Mouse (Mus musculus) lung, postnatal 0 days (tissue): ENCODE measurements around the gene Olfr549.

Experiments used
- CTCF ChIP-seq: IDR thresholded peaks from 2 replicates; pipeline ENCODE4 v1.5.1; 2016; ENCODE audit warnings: antibody characterized with exemption, mild to moderate bottlenecking
- EP300 ChIP-seq: IDR thresholded peaks from 2 replicates; pipeline ENCODE4 v1.6.1; 2016; ENCODE audit warnings: antibody characterized with exemption, mild to moderate bottlenecking, control low read depth

DNA sequence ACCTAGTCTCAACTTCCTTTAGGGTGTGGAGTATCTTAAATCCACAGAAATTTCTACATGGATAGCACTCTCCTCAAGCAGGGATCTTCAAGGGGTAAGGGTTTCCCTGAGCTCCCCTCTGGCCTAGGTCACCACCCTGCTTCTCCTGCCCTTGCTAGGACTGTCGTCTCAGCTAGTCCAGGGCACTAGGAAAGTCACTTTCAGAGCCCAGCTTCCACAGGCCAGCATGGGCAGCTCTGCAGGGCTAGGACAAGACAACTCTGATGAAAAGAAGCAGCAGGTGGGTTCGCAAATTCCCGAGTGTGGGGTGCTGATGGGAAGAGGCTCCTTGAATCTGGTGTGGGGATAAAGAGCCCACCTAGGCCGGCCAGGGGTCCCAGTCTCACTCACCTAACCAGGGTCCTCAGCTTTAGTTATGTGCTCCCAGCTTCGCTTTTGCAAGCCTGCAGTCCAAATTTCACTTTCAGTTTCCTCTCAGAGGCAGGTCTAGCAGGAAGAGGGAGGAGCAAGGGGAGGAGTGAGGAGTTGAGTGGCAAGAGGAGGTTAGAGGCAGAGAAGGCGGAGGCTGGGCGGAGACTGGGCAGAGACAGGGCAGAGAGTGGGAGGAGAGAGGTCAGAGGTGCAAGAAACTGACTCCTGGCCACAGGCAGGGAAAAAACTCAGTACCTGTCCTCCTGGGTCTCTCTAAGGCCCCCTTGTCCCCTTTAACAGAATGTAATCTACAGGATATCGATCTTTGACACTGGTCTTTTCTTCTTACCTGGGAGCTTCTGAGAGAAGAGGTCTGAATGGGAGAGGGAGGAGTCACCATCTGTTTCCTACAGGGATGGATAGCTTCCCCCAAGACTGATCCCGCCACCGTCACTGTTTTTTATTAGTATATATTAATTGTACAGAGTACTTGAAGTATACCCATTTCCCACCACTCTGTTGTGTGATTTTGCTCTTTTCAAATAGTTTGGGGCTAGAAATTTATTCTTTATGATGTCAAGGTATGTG lies 15.6 kb downstream of the Olfr549 start, which contains the start of gene Trim21:
- TF ChIP-seq EP300, result no peak
- no peak for TF ChIP-seq CTCF
